Comparison of ENCODE assay signal across 24 mouse cellular contexts in the genomic region with DNA sequence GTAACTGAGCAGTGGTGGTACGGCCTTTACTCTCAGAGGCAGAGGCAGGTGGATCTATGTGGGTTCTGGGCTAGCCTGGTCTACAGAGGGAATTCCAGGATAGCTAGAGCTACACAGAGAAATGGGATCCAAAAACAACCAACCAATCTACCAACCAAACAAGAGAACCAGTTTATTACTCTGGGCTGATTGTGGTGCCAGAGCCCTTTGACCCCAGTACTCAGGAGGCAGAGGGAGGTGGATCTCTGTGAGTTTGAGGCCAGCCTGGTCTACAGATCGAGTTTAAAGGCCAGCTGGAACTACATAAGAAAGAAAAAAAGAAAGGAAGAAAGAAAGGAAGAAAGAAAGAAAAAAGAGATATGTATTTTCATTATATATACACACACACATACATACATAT. TPM values are rescaled to one million over a fixed set of nuclear protein-coding genes. Genes with fewer than 3 reads are reported as not detected.
DNase-seq lines count a peak whose midpoint lies in the region; ATAC-seq and TF ChIP-seq lines count a peak whose summit lies in the region.
"Had no signal": no experiment of that assay in that cellular context is flagged by ENCODE, and none has a peak within 500 bp of the region (broad histone marks: within the 10 kb centered on the region; RNA-seq: fewer than 3 reads in every experiment).

No protein-coding gene starts in this region.

- H3K36me3 ChIP-seq in kidney, adult 2 months (ENCODE audit: control insufficient read depth, insufficient read depth, low read length) = no peaks in the 10 kb centered on the region; the same call in 1 of the 2 replicates
- peaks cover 9% of the 10 kb centered on the region for H3K36me3 ChIP-seq in small intestine, adult 2 months (ENCODE audit: control insufficient read depth, insufficient read depth, low read length)
- no peaks in the 10 kb centered on the region for H3K36me3 ChIP-seq in stomach, postnatal 0 days (ENCODE audit: control insufficient read depth, insufficient read depth, low read length)
- H3K36me3 ChIP-seq in heart, embryonic 10.5 days = no peaks in the 10 kb centered on the region
- H3K36me3 ChIP-seq: embryonic facial prominence, embryonic 13.5 days; embryonic facial prominence, embryonic 15.5 days; forebrain, embryonic 10.5 days; forebrain, embryonic 12.5 days had no signal

- 58% methylated on average over 2 of the region's 2 CpGs for WGBS in kidney, adult 2 months
- 54% methylated on average over 2 of the region's 2 CpGs for WGBS in small intestine, adult 2 months
- 63% methylated on average over 2 of the region's 2 CpGs for WGBS in stomach, postnatal 0 days
- 59% methylated on average over 2 of the region's 2 CpGs for WGBS in heart, embryonic 10.5 days

- no peak for TF ChIP-seq CTCF in kidney, adult 2 months (conservative IDR thresholded peaks at IDR 0.05; ENCODE audit: insufficient read depth, insufficient read length, low read depth, low read length)
- no peak for TF ChIP-seq CTCF in small intestine, adult 2 months (IDR thresholded peaks at IDR 0.05; ENCODE audit: extremely low read depth, insufficient read length, insufficient replicate concordance, low read depth, low read length)
- TF ChIP-seq CTCF in stomach, postnatal 0 days (IDR thresholded peaks at IDR 0.05; ENCODE audit: low read depth) = no peak

- TF ChIP-seq EP300 in stomach, postnatal 0 days (optimal IDR thresholded peaks at IDR 0.05) = no peak

- H3K4me1 ChIP-seq in kidney, adult 2 months (ENCODE audit: control insufficient read depth, insufficient read depth, low read length) = peaks cover 11% of the 10 kb centered on the region; the same call in 1 of the 2 replicates
- peaks cover 10% of the 10 kb centered on the region for H3K4me1 ChIP-seq in small intestine, adult 2 months (ENCODE audit: control insufficient read depth, insufficient read depth, insufficient read length, low read length)
- no peaks in the 10 kb centered on the region for H3K4me1 ChIP-seq in stomach, postnatal 0 days (replicated peaks; ENCODE audit: control insufficient read depth, insufficient read depth)
- H3K4me1 ChIP-seq in heart, embryonic 10.5 days = peaks cover 7% of the 10 kb centered on the region; the same call in 1 of the 2 replicates
- H3K4me1 ChIP-seq: forebrain, embryonic 12.5 days had no signal

- H3K4me2 ChIP-seq in stomach, postnatal 0 days (replicated peaks; ENCODE audit: low read depth) = 0 out of 2 replicates have a peak overlapping the region, but pooled peaks have one; percentile 14
- H3K4me2 ChIP-seq: forebrain, embryonic 12.5 days had no signal

- no peak overlapping the region for H3K27ac ChIP-seq in kidney, adult 2 months (ENCODE audit: insufficient read depth, low read depth, low read length)
- H3K27ac ChIP-seq in small intestine, adult 2 months (ENCODE audit: insufficient read depth, low read depth, low read length) = peak overlapping the region; percentile 67
- H3K27ac ChIP-seq in stomach, postnatal 0 days (replicated peaks) = no peak overlapping the region
- no peak overlapping the region for H3K27ac ChIP-seq in heart, embryonic 10.5 days
- H3K27ac ChIP-seq: embryonic facial prominence, embryonic 13.5 days; embryonic facial prominence, embryonic 15.5 days; forebrain, embryonic 10.5 days; forebrain, embryonic 12.5 days had no signal

- no peak for ATAC-seq in stomach, postnatal 0 days (ENCODE audit: low FRiP score, low TSS enrichment)
- ATAC-seq: forebrain, embryonic 14.5 days; forebrain, embryonic 16.5 days had no signal

- H3K9me3 ChIP-seq in stomach, postnatal 0 days (ENCODE audit: control insufficient read depth, low read length) = no peaks in the 10 kb centered on the region
- no peaks in the 10 kb centered on the region for H3K9me3 ChIP-seq in heart, embryonic 10.5 days
- H3K9me3 ChIP-seq: embryonic facial prominence, embryonic 13.5 days; embryonic facial prominence, embryonic 15.5 days; forebrain, embryonic 12.5 days had no signal

- peak; percentile 57 for DNase-seq in kidney, adult 2 months
- no peak for DNase-seq in kidney, adult 8-10 months
- no peak for DNase-seq in stomach, postnatal 0 days (ENCODE audit: low spot score)
- no peak for DNase-seq in heart, embryonic 10.5 days (ENCODE audit: low spot score)
- DNase-seq: adrenal gland, adult 2 months; adrenal gland, postnatal 10 days; adrenal gland, postnatal 25 days; cerebellum, adult 11 months; cerebellum, adult 18-20 months; cerebellum, adult 8-10 months; cerebellum, adult 9-11 months; cerebellum, postnatal 14 days; cerebellum, postnatal 36 days; embryo, embryonic 11 days had no signal

- H3K4me3 ChIP-seq in kidney, adult 2 months (ENCODE audit: insufficient read depth, low read depth, low read length) = no peak overlapping the region
- H3K4me3 ChIP-seq in small intestine, adult 2 months (ENCODE audit: low read depth, low read length) = no peak overlapping the region
- no peak overlapping the region for H3K4me3 ChIP-seq in stomach, postnatal 0 days (ENCODE audit: low read depth, low read length)
- no peak overlapping the region for H3K4me3 ChIP-seq in heart, embryonic 10.5 days
- H3K4me3 ChIP-seq: erythroblast, embryonic 14.5 days; forebrain, embryonic 10.5 days; forebrain, embryonic 12.5 days had no signal

- H3K27me3 ChIP-seq in kidney, adult 2 months (replicated peaks; ENCODE audit: control insufficient read depth, insufficient read depth, low read length) = no peaks in the 10 kb centered on the region
- no peaks in the 10 kb centered on the region for H3K27me3 ChIP-seq in small intestine, adult 2 months (ENCODE audit: control insufficient read depth, insufficient read depth, low read length)
- H3K27me3 ChIP-seq in stomach, postnatal 0 days (ENCODE audit: control insufficient read depth, insufficient read depth, low read length) = no peaks in the 10 kb centered on the region
- peaks cover 48% of the 10 kb centered on the region for H3K27me3 ChIP-seq in heart, embryonic 10.5 days (ENCODE audit: insufficient read depth, poor library complexity, severe bottlenecking)

- H3K9ac ChIP-seq in stomach, postnatal 0 days (ENCODE audit: low read length) = no peak overlapping the region
- H3K9ac ChIP-seq: embryonic facial prominence, embryonic 15.5 days; forebrain, embryonic 12.5 days had no signal

- TF ChIP-seq POLR2A in kidney, adult 2 months (IDR thresholded peaks at IDR 0.05; ENCODE audit: low read depth, low read length) = no peak
- no peak for TF ChIP-seq POLR2A in small intestine, adult 2 months (IDR thresholded peaks at IDR 0.05; ENCODE audit: low read depth, low read length)

RNA-seq across cellular contexts. Expression of a gene that starts 1.4 kb away (rescaled TPM):
- 24.4 and 32.6 TPM in 2 replicates for polyA plus RNA-seq in kidney, adult 2 months (2012; rRNA removed)
- 56.7 and 145 TPM in 2 replicates for polyA plus RNA-seq in small intestine, adult 2 months (2012; rRNA removed)
- 44.4 and 48.5 TPM in 2 replicates for polyA plus RNA-seq in stomach, postnatal 0 days (2015; fragmentation: Nextera tagmentation; extraction: Ambion mirVana)
- polyA plus RNA-seq in heart, embryonic 10.5 days (2016; fragmentation: Nextera tagmentation; extraction: Ambion mirVana) = 1.1 and 1.2 TPM in 2 replicates
- polyA plus RNA-seq: adrenal gland, adult 2 months; C2C12; erythroblast, embryonic 14.5 days; forebrain, embryonic 14.5 days; forebrain, embryonic 16.5 days had no signal

RNA-seq across cellular contexts. Expression of a gene that starts 24.4 kb away (rescaled TPM):
- 237 and 272 TPM in 2 replicates for polyA plus RNA-seq in kidney, adult 2 months (2012; rRNA removed)
- polyA plus RNA-seq in small intestine, adult 2 months (2012; rRNA removed) = 18.6 and 20.3 TPM in 2 replicates
- 87.5 and 103 TPM in 2 replicates for polyA plus RNA-seq in stomach, postnatal 0 days (2015; fragmentation: Nextera tagmentation; extraction: Ambion mirVana)
- polyA plus RNA-seq in heart, embryonic 10.5 days (2016; fragmentation: Nextera tagmentation; extraction: Ambion mirVana) = 140 and 193 TPM in 2 replicates
- polyA plus RNA-seq: erythroblast, embryonic 14.5 days had no signal

RNA-seq across cellular contexts. Expression of a gene that starts 27.3 kb away (rescaled TPM):
- 10.3 and 14.4 TPM in 2 replicates for polyA plus RNA-seq in kidney, adult 2 months (2012; rRNA removed)
- polyA plus RNA-seq in small intestine, adult 2 months (2012; rRNA removed) = 169 and 226 TPM in 2 replicates
- polyA plus RNA-seq in stomach, postnatal 0 days (2015; fragmentation: Nextera tagmentation; extraction: Ambion mirVana) = 8.9 and 9.1 TPM in 2 replicates
- polyA plus RNA-seq in heart, embryonic 10.5 days (2016; fragmentation: Nextera tagmentation; extraction: Ambion mirVana) = 1.3 and 2.7 TPM in 2 replicates

RNA-seq across cellular contexts. Expression of a gene that starts 45.0 kb away (rescaled TPM):
- polyA plus RNA-seq in kidney, adult 2 months (2012; rRNA removed) = 44.5 and 47.7 TPM in 2 replicates
- 128 and 208 TPM in 2 replicates for polyA plus RNA-seq in small intestine, adult 2 months (2012; rRNA removed)
- polyA plus RNA-seq in stomach, postnatal 0 days (2015; fragmentation: Nextera tagmentation; extraction: Ambion mirVana) = 82.2 and 83.8 TPM in 2 replicates
- 130 and 138 TPM in 2 replicates for polyA plus RNA-seq in heart, embryonic 10.5 days (2016; fragmentation: Nextera tagmentation; extraction: Ambion mirVana)

RNA-seq across cellular contexts. Expression of a gene that starts 56.6 kb away (rescaled TPM):
- 0.12 TPM in 1 of 2 replicates, not detected in the other for polyA plus RNA-seq in kidney, adult 2 months (2012; rRNA removed)
- 0.13 TPM in 1 of 2 replicates, not detected in the other for polyA plus RNA-seq in small intestine, adult 2 months (2012; rRNA removed)
- polyA plus RNA-seq in stomach, postnatal 0 days (2015; fragmentation: Nextera tagmentation; extraction: Ambion mirVana) = 0.29 and 0.41 TPM in 2 replicates
- not detected in 2 replicates for polyA plus RNA-seq in heart, embryonic 10.5 days (2016; fragmentation: Nextera tagmentation; extraction: Ambion mirVana)
- polyA plus RNA-seq: C2C12; embryonic facial prominence, embryonic 11.5 days; erythroblast, embryonic 14.5 days; forebrain, embryonic 10.5 days had no signal

Comparison
In these comparisons a context has a peak if more than half of its experiments do, and no peak if none do; other contexts are left out.
1. RNA of a gene that starts 1.4 kb away (polyA plus RNA-seq): 56.7 to 145 TPM in small intestine, adult 2 months, 44.4 to 48.5 TPM in stomach, postnatal 0 days and 24.4 to 32.6 TPM in kidney, adult 2 months; 1.1 to 1.2 TPM in heart, embryonic 10.5 days; every median in the first group is over 10 times any median in the second.
2. RNA of a gene that starts 27.3 kb away (polyA plus RNA-seq): 169 to 226 TPM in small intestine, adult 2 months; 10.3 to 14.4 TPM in kidney, adult 2 months, 8.9 to 9.1 TPM in stomach, postnatal 0 days and 1.3 to 2.7 TPM in heart, embryonic 10.5 days; every median in the first group is over 10 times any median in the second.